Mouse (Mus musculus): ENCODE measurements at regions not wholly inside any gene's neighbourhood (a gene's known extent, or its start where the extent isn't known, plus 50 kb on each side); places are given as distances from the start of the nearest gene placed in this dataset.
A peak's percentile ranks its signal among the peaks of the same experiment; 100 is the strongest.

- DNase-seq (ENCODE audit: low spot score in 2 of 2): no peak
Measured at GRCm38 (mm10) chr5:139598715-139599114, 55.4 kb downstream of the Uncx start.

GRCm38 (mm10) chr5:139599191-139599937 lies 56.1 kb downstream of the Uncx start:
- no peak for DNase-seq (ENCODE audit: low spot score in 2 of 2)

- DNase-seq (ENCODE audit: low spot score in 2 of 2): no peak
Measured at GRCm38 (mm10) chr5:139600213-139600612, 56.9 kb downstream of the Uncx start.

GRCm38 (mm10) chr5:139602860-139603259 lies 59.6 kb downstream of the Uncx start:
- DNase-seq (ENCODE audit: low spot score in 2 of 2): no peak

- DNase-seq (ENCODE audit: low spot score in 2 of 2): no peak
Measured at GRCm38 (mm10) chr5:139603535-139603934, 60.2 kb downstream of the Uncx start.

- DNase-seq (ENCODE audit: low spot score in 2 of 2): no peak
Measured at GRCm38 (mm10) chr5:139604327-139604726, 61.0 kb downstream of the Uncx start.

GRCm38 (mm10) chr5:139610610-139611520 lies 67.6 kb downstream of the Uncx start:
- DNase-seq (ENCODE audit: low spot score in 2 of 2): no peak

- no peak for DNase-seq (ENCODE audit: low spot score in 2 of 2)
Measured at GRCm38 (mm10) chr5:139612224-139612623, 68.9 kb downstream of the Uncx start.

- DNase-seq (ENCODE audit: low spot score in 2 of 2): no peak
Measured at GRCm38 (mm10) chr5:139612676-139613075, 69.4 kb downstream of the Uncx start.

GRCm38 (mm10) chr5:139613601-139614000 lies 70.3 kb downstream of the Uncx start:
- DNase-seq (ENCODE audit: low spot score in 2 of 2): no peak

GRCm38 (mm10) chr5:139619301-139620161 lies 76.2 kb downstream of the Uncx start:
- DNase-seq (ENCODE audit: low spot score in 2 of 2): no peak

- no peak for DNase-seq (ENCODE audit: low spot score in 2 of 2)
Measured at GRCm38 (mm10) chr5:139625871-139626460, 82.7 kb downstream of the Uncx start.

GRCm38 (mm10) chr5:139627552-139627951 lies 84.3 kb downstream of the Uncx start:
- peak in 1 of 2 experiments; percentile 2 for DNase-seq (ENCODE audit: low spot score in 2 of 2)

- no peak for DNase-seq (ENCODE audit: low spot score in 2 of 2)
Measured at GRCm38 (mm10) chr5:139637028-139637427, 93.7 kb downstream of the Uncx start.

- no peak for DNase-seq (ENCODE audit: low spot score in 2 of 2)
Measured at GRCm38 (mm10) chr5:139640652-139641612, 95.2 kb downstream of the Micall2 start.

GRCm38 (mm10) chr5:139644816-139645215 lies 91.3 kb downstream of the Micall2 start:
- no peak for DNase-seq (ENCODE audit: low spot score in 2 of 2)

- DNase-seq (ENCODE audit: low spot score in 2 of 2): no peak
Measured at GRCm38 (mm10) chr5:139651041-139651440, 85.1 kb downstream of the Micall2 start.

All from heart, adult 9 months (tissue).